Mouse (Mus musculus) adrenal gland, postnatal 25 days (tissue): ENCODE results near the gene Eps15. TPM values are rescaled to one million over a fixed set of nuclear protein-coding genes. Genes with fewer than 3 reads are reported as not detected.

Experiments
- DNase-seq: peaks from one replicate; pipeline ENCODE4 v3.0.0; 2021; ENCODE audit warnings: mixed read lengths
- total RNA-seq: library from RNA; stranded (reverse); gene quantifications from 2 replicates; pipeline ENCODE4 v1.2.3, GENCODE M21; 2021

Gene Eps15
- total RNA-seq, 1 experiment from 2014 or later: 79.7 TPM

DNA sequence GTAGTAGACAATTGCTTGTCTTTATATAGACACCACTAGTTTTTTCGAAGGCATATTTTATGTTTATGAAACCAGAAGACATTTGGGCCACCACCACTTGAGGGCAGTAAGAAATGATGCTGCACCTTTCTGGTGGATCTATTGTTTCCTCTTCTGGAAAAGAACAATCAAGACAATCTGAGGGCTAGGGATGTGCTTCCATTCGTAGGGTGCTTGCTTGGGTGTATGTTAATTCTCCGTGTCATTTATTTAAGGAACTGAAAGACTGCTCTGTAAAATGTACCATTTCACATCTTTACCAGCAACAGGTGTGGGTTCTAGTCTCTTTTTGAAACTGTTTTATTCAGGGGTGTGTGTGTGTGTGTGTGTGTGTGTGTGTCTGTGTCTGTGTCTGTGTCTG is 11.2 kb upstream of the Eps15 start:
- DNase-seq: no peak

DNA sequence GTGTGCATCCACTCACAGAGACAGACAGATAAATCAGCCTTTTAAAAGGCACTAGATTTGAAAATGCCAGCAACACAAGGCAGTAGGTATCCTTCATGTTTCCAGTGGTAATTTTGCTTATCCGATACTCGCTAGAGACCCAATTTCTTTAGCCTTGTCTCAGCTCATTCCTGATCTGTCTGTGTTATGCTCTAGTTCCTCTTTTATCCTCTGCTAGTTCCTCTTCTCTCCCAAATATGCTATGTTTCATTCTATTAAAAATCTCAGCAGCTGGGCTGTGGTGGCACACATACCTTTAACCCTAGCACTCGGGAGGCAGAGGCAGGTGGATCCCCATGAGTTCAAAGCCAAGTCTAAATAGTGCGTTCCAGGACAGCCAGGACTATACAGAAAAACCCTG is 8.3 kb upstream of the Eps15 start:
- DNase-seq: no peak

DNA sequence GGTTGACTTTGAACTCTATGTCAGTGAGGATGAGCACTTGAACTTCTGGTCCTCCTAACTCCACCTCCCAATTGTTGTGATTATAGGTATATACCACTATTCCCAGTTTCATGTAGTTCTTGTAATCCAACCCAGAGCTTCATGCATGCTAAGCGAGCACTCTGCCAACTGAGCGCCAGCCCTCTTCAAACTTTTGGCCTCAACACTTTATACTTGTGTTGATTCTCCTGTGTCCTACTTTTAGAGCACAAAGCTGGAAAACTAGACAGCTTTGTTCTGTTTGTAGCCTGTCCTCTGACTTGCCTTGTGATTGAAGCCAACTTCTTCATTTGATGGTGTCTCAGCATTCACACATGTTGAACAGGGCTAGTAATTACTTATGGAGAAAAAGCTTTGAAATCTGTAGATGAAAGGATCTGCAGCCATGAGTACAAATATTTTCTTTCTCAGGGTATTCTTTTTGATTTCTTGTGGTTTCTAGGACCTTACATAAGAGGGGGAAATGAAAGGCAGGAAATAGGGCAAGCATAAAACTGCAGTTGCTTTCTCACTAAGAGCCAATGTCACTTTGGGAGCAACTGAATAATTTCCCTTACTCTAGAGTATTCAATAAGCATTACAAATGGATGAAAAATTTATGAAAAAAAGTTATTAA is 6.4 kb upstream of the Eps15 start:
- DNase-seq: no peak

DNA sequence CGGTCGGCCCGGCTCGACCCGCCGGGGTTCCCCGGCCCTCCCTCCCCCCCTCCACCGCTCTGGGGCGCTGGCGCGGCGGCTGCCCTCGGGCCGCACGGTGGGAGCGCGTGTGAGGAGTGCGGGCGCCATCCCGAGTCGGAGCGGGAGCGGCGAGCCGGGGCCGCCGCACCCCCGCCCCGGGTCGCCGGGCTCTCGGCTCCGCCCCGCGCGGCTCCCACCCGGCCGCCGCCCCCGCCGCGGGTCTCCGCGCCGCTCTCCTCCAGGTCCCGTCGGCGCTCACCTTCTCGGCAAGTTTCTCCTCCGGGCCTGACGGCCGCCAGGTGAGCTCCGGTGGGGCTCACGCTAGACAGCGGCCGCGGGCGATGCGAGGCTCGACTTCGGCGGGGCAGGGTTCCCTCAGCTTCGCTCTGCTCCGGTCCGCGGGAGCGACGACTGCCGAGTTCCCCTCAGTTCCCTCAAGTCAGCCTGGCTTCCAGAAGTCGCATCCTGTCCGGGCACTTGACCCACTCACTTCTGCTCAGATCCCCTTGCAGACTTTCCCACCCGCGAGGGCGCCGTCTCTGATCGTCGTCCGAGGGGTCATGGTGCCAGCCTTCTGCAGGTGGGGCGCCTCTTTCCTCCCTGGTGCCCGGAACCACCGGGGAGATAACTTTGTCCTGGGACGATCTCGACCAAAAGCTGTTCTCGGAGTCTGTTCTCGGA is 542 bp downstream of the Eps15 start:
- DNase-seq: no peak

DNA sequence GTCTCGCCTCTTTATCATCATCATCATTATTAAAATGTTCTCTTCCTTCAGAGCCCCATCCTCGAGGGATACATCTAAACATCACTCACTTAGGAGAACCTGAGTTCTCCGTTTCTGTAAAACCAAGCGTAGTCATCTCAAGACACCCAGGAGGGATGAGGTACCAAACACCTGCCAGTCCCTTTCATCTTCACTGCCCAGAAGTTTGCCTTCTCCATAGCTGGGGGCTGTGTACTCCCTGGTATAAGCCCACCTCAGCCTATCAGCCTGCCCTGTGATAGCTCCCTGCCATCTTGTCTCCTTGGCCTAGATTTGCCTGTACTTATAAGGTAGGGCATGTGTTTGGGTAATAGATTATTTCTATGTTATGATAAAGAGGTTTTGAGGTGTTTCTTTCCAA is 1.1 kb downstream of the Eps15 start:
- no peak for DNase-seq

DNA sequence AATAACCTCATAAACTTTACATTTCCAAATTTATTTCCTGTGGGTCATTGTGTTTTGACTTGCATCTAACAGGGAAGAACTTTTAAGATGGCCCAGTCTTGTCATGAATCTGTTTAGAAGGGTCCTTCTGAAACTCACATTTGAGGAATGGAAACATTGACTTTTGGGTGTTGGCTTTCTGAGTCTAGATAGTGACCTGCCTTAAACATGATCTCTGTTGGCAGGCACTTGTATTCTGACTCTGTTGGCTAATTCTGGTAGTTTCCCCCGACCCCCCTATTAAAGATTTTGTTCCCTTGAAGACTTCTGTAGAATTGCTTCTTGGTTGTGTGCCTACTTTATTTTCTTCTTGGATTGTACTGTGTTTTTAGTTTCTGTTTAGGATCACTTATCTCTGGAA is 1.9 kb downstream of the Eps15 start:
- DNase-seq: no peak

DNA sequence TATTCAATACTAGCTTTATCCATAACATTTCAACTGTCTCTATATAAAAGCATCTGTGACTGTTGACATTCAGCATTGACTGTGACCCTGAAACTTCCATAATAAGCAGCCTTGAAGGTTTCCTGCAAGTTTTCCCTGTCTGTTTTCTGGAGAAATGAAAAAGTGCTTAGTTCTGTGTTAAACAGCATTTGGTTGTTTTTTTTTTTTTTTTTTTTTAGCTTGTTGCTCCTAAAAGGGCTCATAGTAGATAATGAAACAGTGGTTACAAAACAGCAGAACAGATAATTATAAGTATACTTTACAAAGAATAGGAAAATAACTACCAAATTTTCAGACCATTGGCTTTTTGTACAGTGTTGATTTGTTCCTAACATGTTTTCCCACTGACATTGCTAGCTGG is 14.6 kb downstream of the Eps15 start:
- no peak for DNase-seq

DNA sequence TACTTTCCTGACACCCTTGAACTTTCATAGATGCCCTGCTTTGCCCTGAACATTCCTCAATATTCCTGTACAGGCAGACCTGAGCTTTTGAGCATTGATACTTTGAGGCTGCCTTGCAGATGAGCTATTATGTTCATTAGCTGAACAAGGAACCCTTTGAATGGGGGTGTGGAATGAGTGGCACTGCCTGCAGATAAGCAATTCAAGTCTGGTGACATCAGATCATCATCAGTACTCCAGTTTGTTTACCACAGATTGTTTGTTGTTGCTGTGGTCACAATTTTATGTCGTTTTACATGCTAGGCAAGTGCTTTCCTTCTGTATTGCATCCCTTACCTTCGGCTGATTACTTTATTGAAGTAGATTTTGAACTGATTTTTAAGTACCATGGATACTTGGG is 16.4 kb downstream of the Eps15 start:
- no peak for DNase-seq

DNA sequence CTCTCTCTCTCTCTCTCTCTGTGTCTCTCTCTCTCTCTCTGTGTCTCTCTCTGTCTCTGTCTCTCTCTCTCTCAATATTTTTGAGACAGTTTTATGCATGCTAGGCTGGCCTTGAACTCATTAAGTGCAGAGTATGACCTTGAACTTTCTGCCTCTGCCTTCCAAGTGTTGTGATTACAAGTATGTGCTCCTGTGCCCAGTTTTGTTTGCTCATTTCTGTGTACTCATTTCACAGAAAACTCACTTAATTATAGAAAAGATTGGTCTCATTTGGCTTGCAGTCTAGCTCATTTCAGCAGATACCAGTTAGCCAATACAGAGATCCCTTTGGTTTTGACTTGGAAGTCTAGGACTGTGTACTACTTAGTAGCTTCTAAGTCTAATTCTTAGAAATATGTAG is 19.1 kb downstream of the Eps15 start:
- DNase-seq: no peak

DNA sequence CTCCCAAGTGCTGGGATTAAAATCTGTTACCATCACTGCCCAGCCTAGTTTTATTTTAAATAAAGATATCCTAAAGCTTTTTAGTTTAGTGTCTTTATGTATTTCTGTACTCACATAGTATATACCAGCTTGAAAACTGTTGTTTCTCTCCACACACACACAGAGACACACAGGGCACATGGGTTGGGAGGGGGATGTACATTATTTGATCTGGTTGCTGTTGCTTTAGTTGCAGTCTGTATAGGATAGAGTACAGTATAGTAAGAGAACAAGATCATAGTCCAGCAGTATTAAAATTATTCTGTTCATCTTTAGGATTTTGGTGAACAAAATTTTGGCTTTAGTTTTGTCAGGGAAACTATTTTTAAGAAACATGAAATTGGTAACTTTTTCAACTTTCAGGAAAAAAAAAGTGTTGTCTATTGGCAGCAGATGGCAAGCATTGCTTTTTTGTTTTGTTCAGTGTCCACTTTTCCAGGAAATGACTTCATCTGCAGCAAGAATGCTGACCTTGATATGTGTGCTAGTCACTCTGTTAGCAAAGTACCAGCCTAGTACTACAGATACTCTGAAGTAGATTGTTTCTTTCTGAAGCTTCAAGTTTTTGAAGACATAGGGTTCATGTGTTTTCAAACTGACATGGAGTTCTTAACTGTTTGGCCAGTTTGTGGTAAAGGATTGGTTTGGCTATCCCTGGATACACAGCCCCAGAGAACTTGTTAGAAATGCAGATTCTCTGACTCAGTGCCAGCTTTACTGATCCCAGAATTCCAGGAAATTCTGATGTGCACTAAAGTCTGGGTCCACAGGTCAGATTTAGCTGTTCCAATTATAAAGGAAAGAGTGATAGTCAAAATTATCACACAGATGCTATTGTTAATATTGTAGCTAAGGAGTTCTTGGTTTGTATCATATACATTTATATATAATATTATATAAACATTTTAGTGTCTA is 37.1 kb downstream of the Eps15 start:
- DNase-seq: no peak

DNA sequence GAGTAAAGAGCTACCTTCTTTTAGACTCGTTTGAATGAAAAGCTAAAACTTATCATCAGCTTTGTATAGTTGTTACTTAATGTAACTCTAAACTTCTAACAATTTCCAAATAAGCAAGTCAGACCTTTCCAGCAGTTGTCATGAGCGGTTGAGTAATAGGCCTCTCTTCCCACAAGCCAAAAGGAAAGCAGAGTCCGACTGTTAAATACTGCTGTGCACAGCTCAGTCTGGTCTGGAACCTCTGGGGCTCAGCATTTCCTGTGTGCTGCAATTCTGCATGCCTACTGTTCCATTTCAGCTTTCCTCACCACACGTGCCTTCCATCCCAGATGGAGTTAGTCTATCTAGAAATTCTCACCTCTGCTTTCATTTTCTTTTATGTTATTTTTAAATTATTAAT is 56.7 kb downstream of the Eps15 start:
- no peak for DNase-seq

DNA sequence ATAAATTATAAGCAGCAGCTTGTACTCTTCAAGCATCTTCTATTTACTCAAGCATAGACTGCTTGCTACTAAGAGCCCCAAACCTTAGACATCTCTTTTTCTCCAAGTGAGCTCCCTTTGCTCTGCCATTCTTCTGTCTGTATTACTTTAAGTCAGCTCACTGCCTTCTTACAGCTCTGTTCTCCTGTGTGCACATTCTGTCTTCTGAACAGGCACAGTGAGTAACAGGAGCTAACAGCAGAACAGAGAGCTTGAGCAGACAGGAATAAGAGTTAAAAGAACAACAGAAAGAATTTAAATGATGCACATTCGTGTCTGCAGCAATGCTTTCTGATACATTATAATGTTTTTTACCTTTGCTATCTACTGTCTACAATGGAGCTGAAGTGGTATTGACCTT is 61.2 kb downstream of the Eps15 start:
- no peak for DNase-seq

DNA sequence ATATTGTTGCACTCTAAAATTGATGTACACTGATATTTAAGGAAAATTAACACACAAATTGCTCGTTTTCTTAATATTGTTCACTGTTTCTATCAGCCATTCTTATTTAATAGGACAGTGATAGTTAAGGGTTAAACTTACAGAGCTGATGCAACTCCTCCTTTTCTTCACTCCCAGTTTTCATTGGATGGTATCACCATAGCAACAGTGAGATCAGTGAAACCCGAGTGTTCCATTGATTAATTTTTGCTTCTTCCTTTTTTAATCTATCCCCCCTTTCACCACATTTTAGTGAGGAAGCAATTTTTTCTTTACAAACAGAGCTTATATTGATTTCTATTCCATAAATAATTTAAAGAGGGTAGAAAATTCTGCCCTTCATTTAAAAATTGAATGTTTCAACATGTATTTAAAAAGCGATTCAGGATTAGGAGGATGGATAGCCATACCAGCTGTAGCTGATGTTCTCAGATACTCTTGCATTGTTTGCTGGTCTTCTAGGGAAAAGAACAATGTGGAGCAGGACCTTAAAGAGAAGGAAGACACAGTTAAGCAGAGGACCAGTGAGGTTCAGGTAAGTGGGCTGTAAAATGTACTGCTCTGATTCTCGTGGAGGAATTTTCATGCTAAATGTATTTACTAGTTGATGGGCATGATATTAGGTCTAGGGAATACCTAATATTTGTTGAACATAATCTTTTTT is 62.9 kb downstream of the Eps15 start:
- DNase-seq: no peak

DNA sequence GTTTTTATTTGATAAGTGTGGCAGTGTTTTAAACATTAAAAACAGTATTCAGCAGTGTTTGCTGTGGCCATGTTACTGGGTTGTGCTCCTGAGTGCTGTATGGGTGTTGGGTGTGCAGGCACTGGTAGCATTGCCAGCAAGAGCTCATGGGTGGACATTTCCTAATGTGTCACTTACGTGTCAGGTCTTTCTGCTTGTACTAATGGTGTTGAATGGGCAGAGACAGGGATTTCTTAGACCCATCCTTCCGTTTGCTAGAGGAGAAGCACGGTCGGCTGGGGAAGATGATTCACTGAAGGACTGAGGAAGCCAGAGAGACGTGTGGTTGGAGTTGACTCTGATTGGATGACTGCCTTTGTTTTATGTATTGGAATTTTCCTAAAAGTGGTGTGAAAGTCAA is 63.8 kb downstream of the Eps15 start:
- DNase-seq: no peak

DNA sequence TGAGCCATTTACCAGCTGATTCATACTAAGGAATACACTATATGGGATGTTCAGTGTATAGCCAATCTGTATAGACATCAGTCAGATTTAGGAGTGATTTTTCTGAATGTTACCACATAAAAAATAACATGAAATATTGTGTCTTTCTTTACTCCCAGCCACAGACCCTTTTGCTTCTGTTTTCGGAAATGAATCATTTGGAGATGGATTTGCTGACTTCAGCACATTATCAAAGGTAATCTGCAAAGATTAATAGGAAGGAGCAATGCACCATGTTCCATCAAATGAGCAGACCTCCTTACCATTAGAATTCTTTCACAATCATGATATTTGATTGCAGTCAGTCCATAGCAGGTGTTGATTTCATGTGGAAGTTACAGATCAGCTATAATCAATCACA is 98.0 kb downstream of the Eps15 start:
- no peak for DNase-seq

DNA sequence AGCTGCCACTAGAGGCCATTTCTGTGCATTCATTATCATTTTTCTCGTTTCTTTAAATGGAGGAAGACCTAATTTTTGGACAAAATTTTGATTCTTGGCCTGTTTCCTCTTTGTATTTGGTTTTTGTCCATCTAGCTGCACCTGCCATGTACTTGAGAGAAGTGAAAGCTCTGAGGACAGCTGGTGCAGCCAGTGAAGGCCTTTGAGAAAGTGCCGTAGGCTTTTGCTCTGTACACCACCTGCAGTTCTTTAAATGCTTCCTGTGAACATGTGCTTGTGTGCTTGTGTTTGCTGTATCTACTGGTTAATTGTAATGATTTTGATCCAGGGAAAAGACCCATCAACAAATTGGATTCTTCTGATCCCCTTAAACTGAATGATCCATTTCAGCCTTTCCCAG is 102.4 kb downstream of the Eps15 start:
- no peak for DNase-seq

DNA sequence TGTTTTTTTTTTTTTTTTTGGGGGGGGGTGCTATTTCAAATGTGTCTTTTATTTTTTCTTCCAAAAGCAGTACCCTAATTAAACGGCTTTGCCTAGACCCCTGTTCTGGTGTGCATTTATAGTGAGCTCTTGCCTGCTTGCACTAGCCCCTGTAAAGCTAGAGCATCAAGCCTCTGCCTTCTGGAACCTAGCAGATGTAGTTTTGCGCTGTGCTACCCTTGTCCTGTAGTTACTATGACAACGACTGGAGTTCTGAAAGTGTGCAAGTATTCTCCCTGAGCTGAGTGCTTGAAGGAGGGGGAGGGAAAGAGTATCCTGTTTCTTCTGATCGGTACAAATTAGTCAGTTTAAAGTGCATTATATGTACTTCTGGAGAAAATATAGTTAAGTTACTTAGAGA is 105.5 kb downstream of the Eps15 start:
- no peak for DNase-seq

DNA sequence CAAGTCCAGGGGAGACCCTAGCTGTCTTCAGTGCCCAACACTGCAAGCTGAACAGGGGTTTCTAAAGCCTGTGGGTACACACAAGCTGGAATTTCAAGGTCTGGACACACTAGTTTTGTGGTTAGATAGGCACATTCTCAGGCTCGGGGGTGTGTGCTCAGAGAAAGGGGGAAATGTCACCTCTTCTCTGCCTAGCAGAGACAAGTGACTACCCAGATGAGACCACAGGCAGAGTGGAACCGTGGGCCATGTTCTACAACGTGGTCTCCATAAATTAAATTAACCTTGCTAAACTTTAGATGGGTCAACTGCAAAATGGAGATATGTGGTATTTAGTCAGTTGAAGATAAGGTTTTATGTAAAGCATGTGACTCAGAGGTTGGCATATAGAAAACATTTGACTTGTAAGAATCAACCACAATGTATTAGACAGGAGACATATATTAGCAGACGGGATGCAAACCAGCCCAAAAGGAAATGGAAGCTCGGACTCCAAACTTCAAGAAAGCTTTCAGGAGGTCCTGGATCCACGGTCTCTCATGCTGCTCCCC is 113.2 kb downstream of the Eps15 start:
- no peak for DNase-seq

DNA sequence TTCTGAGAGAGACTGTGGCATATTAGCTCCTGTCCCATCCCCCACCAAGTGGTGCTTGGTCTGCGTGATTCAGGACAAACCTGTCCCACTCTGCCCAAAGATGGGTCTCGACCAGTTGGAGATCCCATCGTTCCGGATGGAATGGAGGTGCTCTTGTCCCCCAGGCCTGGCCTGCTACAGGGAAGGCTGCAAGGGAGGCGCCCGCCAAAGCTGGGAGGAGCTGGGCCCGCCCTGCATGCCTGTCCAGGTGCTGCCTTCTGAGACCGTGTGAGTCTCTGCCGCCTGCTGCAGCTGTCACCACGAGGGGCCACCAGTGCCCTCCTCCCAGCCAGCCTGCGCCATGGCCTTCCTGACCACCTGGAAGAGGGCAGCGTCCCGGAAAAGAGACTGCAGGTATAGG is 113.8 kb downstream of the Eps15 start:
- DNase-seq: no peak

DNA sequence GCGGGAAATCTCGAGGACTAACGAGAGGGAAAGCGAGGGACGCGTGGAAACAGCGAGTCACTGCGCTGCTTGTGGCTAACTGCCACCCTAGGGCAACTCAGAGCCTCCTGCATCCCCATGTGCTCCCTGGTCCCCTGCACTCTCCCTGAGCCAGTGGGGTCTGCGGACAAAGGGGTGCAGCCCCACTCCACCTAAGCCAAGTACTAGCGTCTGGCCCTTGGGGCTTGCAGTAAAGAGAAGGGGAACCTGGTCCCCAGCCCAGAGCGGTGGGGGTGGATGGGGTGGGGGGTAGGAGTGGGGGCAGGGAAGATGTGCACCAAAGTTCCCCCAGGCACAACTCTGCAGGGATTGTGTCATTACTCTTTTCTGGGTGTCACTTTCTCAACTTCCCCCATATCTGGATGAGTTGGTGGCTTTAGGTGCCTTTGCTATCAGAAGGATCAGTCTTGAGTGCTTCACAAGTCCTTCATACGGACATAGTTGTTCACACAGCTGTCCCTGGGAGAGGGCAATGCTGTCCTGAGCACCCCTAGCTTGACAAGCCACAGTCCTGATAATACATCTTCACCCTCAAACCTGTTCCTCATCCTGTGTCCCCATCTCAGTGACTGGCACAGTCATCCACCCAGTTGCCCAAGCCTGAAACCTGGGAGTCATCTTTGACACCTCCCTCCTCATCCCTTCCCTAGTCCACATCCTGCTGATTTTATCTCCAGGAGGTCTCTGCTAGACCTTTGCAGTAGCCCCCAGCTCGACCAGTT is 114.4 kb downstream of the Eps15 start:
- no peak for DNase-seq

DNA sequence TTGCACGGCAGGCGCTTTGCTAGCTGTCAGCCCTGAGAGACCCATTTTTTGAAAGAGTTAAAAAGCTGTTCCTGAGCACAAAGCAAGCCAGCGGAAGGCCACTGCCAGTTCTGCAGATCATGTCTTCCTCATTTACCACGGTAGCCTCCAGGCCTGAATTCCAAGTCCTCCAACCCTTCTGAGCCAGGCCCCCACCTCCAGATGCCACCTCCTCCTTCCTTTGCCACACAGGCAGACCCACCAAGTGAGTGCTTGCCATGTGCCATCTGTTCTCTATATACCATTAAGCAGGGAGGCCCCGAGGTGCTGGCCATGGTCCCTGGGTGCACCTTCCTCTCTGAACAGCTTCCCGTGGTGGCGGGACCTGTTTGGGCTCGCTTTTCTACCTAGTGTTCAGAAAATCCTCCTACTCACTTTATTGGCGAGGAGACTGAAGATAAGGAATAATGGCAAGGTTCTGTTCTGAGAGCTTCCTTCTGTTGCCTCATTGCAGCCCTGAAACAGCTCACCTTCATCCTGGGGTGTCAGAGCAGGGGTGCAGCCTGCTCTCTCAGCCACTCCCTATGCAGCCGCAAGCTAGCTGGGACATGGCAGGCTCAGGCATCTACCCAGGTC is 120.4 kb downstream of the Eps15 start:
- no peak for DNase-seq
